Mouse (Mus musculus) spleen, adult 18-20 months (tissue): Measurements from ENCODE around the gene Rars.
"Not testable (repeated sequence)": the region's sequence is repeated elsewhere in the genome, so short reads cannot be mapped to it uniquely, and the experiment has no call there.

Experiments
- DNase-seq, 2 experiments: peaks; one replicate each; pipeline ENCODE4 v3.0.0; 2022; ENCODE audit warnings: mixed read lengths in 2 of 2

The Rars gene

DNA sequence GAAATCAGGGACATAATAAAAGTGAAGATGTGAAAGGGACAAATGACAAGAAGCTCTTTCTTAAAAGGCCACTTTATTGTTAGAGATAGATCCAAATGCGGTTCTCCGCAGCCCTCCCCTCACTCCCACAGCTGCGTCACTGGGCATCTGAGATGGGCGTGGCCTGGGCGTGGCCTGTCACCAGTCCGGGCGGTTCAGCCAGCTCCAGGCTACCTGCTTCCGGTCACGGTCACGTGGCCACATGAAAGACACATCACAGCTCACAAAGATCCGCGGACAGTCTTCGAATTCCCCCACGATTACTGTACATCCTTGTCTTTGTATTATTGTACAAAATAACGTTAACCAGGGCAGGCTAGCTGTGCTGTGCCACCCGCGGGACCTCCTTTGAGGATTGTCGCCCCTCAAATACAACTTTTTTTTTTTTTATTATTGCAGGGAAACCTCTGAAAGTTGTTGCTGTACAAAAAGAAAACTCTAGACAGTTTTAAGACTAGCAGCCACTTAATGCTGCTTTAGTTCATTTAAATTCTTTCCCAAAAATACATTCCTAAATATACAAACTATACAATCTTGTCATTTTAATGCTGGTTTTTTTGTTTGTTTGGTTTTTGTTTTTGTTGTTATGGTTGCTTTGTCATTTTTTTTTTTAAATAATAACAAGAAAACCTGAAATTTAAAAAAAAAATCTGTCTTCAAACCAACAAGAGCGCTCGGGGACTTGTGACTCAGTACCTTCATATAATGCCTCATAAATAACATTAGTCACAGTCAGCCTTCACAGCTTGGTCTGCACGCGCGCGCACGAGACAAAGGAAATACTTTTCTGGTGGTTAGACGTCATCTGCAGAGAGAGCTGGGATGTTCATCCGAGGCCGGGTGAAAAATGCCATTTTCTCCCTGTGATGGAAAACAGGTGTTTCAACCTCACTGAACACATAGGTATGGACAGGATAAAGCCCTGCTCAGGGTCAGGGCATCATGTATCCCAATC is 4.3 kb upstream of the Rars start:
- peak; percentile 88 to 92 for DNase-seq

DNA sequence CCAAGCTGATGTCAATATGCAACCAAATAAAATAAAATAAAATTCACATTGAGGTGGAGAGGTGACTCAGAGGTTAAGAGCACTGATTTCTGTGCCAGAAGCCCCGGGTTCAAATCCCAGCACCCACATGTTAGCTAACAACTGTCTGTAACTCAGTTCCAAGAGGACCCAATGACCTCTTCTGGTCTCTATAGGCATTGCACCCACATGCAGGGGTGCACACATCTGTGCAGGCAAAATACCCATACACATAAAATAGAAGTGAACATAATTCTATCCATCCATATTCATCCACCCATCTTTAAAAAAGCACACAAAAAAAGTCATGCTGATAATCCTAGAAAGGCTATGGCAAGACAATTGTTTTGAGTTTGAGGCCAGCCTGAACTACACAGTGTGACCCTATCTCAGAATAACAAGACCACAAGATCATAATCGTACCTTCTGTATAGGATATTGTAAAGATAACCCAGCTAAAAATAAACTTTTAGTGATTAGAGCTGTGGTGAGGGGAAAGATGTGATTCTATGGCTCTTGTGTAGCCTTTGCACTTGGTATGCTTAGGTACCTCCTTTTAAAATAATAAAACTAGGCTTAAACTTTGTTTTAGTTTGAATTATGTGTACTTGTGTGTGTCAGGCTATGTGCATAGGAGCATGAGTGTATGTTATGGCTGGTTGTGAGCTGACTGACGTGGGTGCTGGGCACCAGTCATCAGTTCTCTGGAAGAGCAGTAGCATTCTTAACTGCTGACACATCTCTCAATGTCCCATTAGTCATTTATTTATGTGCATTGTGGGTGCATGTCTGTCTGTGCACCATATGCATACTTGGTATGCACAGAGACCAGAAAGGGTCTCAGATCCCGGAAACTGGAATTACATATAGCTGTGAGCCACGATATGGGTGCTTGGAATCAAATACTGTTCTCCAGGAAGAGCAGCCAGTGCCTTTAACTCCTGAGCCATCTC is 3.1 kb upstream of the Rars start:
- DNase-seq: no peak

DNA sequence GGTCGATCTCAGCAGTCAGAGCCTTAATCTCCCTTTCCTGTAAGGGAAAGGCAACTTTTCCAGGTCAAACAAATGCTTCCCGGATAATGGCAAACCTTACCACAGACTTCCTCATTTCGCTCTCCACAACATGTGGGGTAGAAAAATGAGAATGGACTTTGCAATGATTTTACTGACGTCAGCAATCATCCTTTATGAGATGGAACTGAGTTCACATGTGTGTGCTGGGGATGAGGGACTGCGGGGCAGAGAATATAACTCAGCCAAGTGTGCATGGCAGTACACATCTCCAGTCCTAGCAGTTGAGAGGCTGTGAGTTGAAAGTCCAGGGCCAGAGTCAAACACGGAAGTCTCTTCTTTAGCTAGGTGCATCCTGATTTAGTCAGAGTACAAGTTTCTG is 1.0 kb downstream of the Rars start:
- DNase-seq: no peak

DNA sequence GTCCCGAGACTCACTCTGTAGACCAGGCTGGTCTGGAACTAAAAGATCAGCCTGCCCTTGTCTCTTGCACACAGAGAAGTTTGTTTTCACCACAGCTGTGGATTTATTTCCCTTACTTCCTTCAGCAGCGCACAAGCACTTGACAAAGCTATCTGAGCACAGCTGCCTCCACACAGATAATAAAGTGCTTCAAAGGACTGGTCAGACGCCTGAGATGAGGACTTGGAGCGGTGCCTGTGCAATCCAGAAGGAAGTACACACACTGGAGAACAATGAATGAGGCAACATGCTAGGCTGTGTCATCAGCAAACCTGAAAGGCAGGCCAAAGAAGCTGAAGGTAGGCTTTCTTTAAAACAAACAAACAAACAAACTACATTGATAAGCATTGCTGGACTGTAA is 2.2 kb downstream of the Rars start:
- no peak for DNase-seq

DNA sequence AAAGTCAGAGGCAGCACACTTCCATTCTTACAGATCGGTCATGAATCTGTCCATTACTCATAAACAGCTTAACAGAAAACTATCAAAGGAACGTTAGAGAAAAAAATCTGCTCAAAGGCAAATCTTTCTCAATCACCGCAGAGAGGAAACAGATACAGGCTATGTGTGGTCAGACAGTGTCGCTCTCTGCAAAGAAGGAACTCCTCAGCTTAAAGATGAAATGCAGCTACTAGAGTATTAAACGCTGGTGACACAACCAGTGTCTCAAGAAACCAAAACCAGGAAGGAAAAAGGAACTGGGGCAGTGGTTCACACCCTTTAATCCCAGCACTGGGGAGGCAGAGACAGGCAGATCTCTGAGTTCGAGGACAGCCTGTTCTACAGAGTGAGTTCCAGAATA is 6.6 kb downstream of the Rars start:
- DNase-seq: no peak

DNA sequence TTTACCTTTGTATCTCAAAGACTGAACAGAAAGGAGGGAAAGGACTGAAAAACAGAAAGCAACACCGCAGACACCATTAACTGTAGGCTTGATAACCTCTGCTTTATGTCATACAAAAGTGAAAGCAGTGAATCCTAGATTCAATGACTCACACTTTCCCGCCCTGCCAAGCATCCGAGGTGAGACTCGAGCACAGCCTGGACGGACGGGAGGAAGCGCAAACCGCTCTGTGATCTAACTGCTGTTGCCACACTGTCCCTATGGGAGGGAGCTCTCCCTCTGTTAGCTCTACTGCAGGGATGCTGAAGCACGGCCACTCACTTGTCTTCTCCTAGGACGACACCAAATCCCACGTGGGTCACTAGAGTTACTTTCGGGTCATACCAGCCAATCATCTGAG is 18.0 kb downstream of the Rars start:
- no peak for DNase-seq

DNA sequence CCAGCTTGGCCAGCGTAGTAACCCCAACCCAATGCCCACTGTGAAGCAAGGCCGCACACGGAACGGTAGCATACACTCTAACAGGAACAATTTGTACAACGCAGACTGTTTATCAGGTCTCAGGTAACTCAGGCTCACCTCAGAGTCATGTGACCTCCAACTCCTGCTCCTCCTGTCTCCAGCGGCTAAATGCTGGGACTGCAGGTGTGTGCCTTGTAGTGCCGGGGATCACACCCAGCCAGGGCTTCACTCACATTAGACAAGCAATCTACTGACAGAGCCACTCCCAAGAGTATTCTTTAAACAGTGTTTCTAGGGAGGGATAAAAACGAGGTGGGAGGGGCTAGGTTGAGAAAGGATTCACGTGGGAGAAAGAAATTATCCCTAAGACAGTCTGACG is 22.8 kb downstream of the Rars start:
- DNase-seq: no peak

DNA sequence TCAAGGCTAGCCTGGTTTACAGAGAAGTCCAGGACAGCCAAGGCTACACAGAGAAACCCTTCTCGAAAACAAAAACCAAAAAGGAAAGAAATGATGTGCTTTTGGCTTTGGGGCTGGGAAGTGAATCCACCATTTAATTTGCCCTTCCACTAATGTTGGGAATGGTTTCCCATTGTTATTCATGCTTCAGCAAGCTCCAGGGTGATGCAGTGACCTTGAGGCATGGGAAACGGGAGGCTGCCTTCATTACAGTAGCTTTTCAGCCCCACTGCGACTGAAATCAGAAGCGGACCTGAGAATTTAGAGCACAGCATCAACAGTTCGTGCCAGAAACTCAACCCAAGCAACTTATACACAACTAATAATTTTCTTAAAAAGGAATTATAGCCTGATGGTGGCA is 33.0 kb downstream of the Rars start:
- DNase-seq: no peak

DNA sequence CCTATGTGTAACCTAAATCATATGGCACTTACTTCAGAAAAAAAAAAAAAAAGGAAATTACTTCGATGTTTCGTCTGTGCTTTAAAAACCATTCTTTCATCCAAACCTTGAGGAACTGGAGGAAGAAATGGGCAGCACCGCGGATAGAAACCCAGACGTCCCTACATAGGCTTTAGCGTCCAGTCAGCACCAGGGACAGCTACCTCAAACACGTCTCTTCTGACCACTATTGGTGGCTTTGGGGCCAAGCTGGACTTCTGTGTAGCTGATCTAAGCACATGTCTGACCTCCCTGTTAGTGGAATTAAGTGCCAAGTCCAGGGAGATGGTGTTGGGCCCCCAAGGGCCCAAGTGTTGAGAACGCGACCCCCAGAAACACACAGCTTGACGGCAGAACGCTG is 35.4 kb downstream of the Rars start, which contains the start of gene Fbll1:
Gene Fbll1, minus strand, starts transcription at position 11 of the 400 bp plus-strand sequence.
- DNase-seq: no peak

DNA sequence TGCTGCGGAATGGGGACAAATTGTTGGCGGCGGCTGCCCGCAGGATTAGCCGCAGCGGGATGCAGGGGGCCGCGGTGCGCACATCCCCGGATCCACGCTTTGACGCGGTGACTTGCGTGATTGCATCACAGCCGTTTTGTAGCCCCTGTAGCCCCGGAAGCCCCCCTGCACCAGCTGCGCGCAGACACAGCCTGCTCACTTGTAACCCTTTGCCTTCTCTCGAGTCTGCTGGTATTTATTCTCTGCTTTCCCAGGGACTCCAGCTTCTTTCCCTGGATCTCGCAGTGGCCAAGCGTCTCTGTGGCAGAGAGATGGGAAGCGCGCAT is 35.8 kb downstream of the Rars start:
- DNase-seq: no peak

DNA sequence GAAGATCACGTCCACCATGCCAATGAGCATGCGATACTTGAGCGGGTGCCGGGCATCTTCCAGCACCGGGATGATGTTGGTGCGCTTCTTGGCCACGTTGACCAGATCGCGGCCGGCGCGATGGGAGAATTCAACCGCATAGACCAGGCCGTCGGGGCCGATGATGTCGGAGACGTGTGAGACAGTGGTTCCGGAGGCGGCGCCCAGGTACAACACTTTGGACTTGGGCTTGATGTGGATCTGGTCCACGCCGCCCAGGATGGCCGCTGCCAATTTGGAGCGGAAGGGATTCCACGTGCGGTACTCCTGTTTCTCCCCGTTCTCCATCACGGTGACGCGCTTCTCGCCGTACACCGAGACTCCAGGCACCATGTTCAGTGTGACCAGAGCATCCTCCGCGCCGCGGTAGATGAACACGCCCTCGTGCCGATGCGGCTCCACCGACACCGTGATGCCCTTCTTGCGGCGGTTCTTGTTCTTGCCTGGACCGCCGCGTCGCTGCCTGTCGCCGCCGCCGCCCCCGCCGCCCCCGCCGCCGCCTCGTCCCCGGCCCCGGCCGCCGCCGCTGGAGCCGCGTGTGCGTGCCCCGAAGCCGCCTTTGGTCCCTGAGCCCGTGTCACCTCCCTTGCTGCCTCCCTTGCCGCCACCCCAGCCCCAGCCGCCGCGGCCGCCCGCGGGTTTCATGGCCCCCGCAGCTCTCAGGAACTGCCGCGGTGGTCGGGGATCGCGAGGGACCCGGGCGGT is 36.4 kb downstream of the Rars start:
- no peak for DNase-seq

DNA sequence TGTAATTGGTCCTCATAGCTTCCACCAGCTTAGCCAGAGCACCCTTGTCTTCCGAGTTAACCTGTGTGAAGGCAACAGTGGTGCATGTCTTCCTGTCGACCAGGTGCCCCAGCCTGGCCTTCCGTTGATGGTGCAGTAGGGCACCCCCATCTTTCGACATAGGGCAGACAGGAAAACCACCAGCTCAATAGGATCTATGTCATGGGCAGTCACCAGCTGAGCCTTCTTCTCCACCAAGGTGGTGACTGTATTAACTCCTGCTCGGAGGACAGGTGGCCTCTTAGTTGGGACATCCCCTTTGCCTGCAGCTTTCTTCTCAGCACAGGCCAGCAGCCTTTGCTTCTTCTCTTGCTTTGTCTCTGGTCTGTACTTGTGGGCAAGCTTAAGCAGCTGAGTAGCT is 41.5 kb downstream of the Rars start:
- not testable (repeated sequence) for DNase-seq

DNA sequence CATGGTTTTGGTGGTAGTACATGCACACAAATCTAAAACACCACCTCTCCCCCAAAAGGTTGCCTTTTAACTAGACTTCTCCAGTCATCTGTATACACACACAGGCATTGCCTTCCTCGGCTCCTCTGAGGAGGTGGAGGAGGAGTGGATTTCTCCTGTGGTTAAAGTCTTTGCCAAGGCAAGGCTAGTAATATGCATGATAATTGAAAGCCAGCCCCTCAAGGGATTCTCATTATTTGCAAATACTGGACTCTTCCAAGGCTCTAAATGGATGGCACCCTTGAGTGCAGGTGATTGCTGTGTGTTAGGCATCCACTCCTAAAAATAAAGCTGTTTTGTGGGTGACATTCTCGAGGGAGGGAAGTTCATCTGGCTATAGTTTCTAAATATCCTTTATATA is 45.9 kb downstream of the Rars start:
- DNase-seq: no peak

DNA sequence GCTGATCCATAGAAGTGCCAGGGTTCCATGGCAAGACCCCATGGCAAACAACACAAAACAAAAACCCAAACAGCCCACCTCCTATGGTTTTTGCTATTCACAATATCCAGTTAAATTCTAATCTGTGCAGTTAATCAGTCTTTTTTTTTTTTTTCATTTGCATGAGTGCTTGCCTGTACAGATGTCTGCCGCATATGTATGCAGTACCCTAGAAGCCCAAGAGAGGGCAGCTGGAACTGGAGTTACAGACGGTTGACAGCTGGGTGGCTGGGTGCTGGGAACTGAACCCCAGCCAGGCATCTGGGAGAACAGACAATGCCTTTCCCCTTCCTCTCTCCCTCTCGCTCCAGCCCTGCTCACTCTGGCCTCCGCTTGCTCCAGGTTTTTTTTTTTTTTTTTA is 49.8 kb downstream of the Rars start:
- DNase-seq: no peak

DNA sequence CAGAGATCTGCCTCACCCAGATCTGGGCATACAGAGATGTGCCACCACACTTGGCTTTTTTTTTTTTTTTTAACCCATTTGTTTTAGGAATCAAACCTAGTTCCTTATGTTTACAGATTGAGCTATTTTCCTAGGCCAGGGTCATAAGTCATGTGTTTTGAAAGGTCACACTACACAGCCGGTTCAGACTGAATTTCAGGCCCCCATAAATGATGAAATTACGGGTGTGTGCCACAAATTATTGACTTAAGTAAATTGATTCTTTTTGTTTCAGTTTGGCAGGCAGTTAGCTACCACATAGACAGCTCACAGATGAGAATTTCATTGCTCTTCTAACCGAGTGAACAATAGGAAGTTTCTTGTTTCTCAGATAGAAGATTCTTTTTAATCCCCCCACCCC is 50.3 kb downstream of the Rars start:
- DNase-seq: no peak

DNA sequence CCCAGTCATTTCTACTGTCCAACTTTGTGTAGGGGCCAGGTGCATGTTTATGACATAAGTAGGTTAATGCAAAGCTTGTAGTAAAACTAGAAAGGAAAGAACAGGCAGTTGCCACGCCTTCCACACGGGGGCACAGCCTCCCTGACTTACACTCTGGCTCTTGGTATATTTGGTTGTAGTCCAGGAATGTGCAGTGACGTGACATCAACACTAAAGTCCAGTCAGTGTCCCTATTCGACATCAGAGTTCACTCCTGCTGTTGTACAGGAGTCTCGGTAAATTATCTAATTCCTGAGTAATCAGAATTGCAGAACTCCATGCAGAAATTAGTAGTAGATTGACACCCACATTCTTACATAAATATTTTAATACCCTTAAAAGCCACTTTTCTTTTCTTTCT is 51.3 kb downstream of the Rars start:
- DNase-seq: no peak

DNA sequence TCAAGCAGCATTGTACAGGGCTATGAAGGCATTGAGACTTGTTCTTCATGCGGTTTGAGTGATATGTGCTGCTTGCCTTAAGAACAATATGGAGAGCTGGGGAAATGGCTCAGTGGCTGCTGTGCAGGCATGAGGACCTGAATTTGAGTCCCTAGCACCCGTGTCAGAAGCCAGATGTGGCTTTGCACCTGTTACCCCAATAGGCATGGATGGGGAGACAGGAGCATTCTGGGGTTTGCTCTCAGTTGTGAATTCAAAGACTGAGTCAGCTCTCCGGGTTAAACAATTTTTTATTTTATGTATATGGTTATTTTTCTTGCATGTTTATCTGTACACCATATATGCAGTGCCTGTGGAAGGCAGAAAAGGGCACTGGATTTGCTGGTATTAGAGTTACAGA is 51.9 kb downstream of the Rars start:
- no peak for DNase-seq

DNA sequence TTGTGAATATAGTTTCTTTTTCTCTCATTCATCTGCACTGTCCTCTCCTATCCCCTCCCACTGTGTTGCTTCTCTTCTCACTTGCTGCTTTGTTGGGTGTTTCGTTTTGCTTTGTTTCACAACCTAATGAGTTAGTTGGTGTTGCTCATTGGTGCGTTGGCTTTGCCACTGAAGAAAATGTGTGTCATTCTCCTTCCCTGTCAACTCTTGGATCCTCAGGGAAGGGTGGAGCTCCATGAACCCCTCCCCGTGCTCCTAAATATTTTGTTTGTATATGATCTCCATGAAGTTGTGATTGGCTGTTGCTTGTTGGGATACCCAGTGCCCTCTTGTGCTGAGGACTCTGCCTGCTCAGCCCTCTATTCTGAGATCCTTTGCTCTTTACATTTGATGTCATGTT is 54.0 kb downstream of the Rars start:
- DNase-seq: no peak

DNA sequence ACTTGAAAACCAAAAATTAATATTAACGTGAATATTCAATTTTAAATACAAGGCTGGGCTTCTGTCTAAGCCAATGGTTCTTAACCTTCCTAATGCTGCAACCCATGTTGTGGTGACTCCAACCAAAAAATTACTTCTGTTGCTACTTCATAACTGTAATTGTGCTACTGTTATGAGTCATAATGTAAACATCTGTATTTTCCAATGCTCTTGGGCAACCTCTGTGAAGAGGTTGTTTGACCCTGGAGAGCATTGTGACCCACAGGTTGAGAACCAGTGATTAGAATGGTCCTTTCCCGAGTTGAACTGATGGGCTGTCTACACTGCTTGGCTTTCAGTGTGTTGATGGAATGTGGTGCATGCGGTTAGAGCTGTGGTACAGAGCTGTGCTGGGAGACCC is 57.9 kb downstream of the Rars start:
- no peak for DNase-seq

DNA sequence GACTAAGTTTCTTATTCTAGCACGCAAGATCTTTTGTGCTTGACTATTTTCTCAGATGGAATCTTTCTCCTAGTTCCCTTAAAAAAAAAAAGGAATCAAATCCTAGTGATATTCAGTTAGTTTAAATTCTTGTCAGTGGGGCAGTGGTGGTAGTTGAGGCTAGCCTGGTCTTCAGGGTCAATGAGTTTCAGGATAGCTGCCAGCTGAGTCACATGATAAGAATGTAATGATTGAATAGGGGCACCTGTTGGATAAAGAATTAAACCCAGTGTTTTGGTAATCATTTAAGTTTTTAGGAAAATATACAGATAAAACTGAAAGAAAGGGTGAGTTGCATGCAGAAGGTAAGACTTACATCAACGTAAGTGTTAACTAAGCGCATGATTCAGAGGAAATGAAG is 58.7 kb downstream of the Rars start:
- no peak for DNase-seq

DNA sequence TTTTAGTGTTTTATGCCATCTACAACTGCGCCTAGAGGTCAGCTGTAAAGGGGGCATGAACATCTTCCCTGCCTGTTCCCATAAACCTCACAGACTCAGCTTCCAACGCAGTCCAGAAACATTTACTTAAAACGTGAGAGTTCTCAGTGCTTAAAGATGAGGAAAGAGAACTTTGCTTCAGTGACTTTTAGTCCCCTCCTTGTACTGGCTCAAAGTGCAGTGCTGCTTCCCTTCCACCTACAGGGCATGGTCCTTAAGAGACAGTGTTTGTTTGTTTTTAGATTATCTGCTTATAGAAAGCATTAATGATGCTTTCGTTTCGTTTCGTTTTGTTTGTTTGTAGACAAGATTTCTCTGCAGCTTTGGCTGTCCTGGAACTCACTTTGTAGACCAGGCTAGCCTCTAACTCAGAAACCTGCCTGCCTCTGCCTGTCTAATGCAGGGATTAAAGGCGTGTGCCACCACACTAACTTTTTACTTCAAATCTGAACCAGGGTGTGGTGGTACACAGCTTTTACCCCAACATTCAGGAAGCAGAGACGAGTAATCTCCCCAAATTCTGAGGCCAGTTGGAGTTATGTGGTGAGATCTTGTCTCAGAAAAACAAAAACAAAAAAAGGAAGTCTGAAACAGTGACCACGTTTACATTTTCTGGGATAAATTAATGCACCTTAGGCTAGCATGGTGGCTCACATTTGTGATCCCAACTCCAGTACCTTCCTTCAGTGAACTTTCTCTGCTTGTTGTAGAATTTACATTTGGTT is 63.4 kb downstream of the Rars start:
- DNase-seq: no peak

DNA sequence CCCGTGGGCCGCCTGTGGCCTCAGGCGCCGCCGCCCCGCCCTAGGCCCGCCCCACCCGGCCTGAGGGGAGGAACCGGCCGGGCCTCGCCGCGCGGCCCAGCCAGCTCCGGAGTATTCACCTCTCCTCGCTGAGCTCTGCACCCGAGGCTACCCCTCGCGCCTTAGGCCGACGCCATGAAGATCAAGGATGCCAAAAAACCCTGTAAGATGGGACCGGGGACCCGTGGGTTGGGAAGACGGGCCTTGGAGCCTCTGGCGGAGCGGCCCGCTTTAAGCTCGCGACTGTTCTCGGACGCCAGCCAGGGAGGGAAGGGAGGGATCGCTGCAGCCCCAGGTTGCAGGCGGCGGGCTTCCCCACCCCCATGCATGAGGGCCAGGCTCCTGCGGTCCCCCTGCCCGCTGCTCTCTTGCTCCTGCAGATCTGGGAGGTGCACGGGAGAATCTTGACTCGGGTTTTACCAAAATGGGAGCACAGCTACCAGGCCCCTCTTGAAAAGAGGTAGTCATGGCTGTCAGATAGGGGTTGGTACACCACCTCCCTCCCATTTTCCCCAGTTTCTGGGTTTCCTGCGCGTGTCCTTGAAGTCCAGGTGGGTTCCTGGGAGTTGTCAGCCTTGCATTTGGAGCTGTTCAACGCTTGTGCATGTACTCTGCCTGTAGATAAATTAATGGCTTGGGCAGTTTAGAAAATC is 64.4 kb downstream of the Rars start:
- DNase-seq: no peak
